ENCODE assay signal across 28 mouse cellular contexts in genomic region chr2:26617928-26618327, GRCm38 (mm10). TPM values are rescaled to one million over a fixed set of nuclear protein-coding genes. Genes with fewer than 3 reads are reported as not detected.
"Had no signal": no experiment of that assay in that cellular context is flagged by ENCODE, and none has a peak within 500 bp of the region (broad histone marks: within the 10 kb centered on the region; RNA-seq: fewer than 3 reads in every experiment).

No protein-coding gene starts in this region.

- H3K9me3 ChIP-seq: limb, embryonic 12.5 days; limb, embryonic 15.5 days; midbrain, embryonic 12.5 days; midbrain, embryonic 15.5 days; neural tube, embryonic 12.5 days; neural tube, embryonic 15.5 days had no signal

- H3K27ac ChIP-seq: limb, embryonic 12.5 days; limb, embryonic 15.5 days; liver, embryonic 14.5 days; macrophage; midbrain, embryonic 12.5 days; midbrain, embryonic 15.5 days; neural tube, embryonic 12.5 days; neural tube, embryonic 15.5 days had no signal

- H3K9ac ChIP-seq: limb, embryonic 12.5 days; limb, embryonic 15.5 days; liver, embryonic 14.5 days; liver, postnatal 0 days; lung, embryonic 14.5 days; midbrain, embryonic 12.5 days; midbrain, embryonic 15.5 days; neural tube, embryonic 12.5 days; neural tube, embryonic 15.5 days had no signal

- ATAC-seq: liver, postnatal 0 days; lung, postnatal 0 days; midbrain, embryonic 15.5 days had no signal

- H3K27me3 ChIP-seq: limb, embryonic 12.5 days; limb, embryonic 15.5 days; midbrain, embryonic 15.5 days; neural tube, embryonic 12.5 days; neural tube, embryonic 15.5 days had no signal

- H3K4me3 ChIP-seq: limb, embryonic 12.5 days; limb, embryonic 15.5 days; midbrain, embryonic 12.5 days; midbrain, embryonic 15.5 days; neural tube, embryonic 12.5 days; neural tube, embryonic 15.5 days had no signal

- H3K36me3 ChIP-seq: limb, embryonic 12.5 days; limb, embryonic 15.5 days; midbrain, embryonic 12.5 days; midbrain, embryonic 15.5 days; neural tube, embryonic 12.5 days; neural tube, embryonic 15.5 days had no signal

- H3K4me2 ChIP-seq: limb, embryonic 12.5 days; limb, embryonic 15.5 days; liver, embryonic 11.5 days; lung, embryonic 14.5 days; midbrain, embryonic 12.5 days; midbrain, embryonic 15.5 days; neural tube, embryonic 12.5 days; neural tube, embryonic 15.5 days had no signal

- H3K4me1 ChIP-seq: limb, embryonic 12.5 days; limb, embryonic 15.5 days; midbrain, embryonic 12.5 days; neural tube, embryonic 12.5 days; neural tube, embryonic 15.5 days had no signal

- DNase-seq: kidney, adult 9 months; kidney, postnatal 14 days; kidney, postnatal 4 days; left cerebral cortex, postnatal 4 days; liver, postnatal 0 days; lung, embryonic 14.5 days; retina, postnatal 1 day; thymus, adult 2 months; thymus, postnatal 14 days; thymus, postnatal 4 days had no signal

RNA-seq across cellular contexts. Expression of gene Fam69b, which starts 10.3 kb away (rescaled TPM):
- polyA plus RNA-seq: macrophage had no signal

RNA-seq across cellular contexts. Expression of gene Gm20532, which starts 31.5 kb away (rescaled TPM):
- total RNA-seq: layer of hippocampus, adult 18-20 months; layer of hippocampus, postnatal 14 days; left cerebral cortex, adult 8-10 months; left cerebral cortex, postnatal 14 days; left cerebral cortex, postnatal 4 days; megakaryocyte, adult 5-6 weeks had no signal
- polyA plus RNA-seq: kidney, embryonic 16.5 days; limb, embryonic 15.5 days; liver, embryonic 11.5 days; liver, embryonic 14.5 days; liver, postnatal 0 days; lung, embryonic 14.5 days; lung, postnatal 0 days; midbrain, embryonic 12.5 days; midbrain, embryonic 15.5 days; neural tube, embryonic 12.5 days; neural tube, embryonic 15.5 days; small intestine, adult 2 months; spleen, adult 2 months; thymus, adult 2 months had no signal

RNA-seq across cellular contexts. Expression of gene Lcn4, which starts 53.2 kb away (rescaled TPM):
- total RNA-seq: layer of hippocampus, adult 18-20 months; layer of hippocampus, postnatal 14 days; left cerebral cortex, adult 8-10 months; left cerebral cortex, postnatal 14 days; left cerebral cortex, postnatal 4 days; megakaryocyte, adult 5-6 weeks had no signal
- polyA plus RNA-seq: kidney, embryonic 16.5 days; limb, embryonic 12.5 days; limb, embryonic 15.5 days; liver, embryonic 11.5 days; liver, embryonic 14.5 days; lung, embryonic 14.5 days; lung, postnatal 0 days; macrophage; midbrain, embryonic 12.5 days; midbrain, embryonic 15.5 days; neural tube, embryonic 12.5 days; neural tube, embryonic 15.5 days; small intestine, adult 2 months had no signal
